Mouse (Mus musculus) liver, adult 2 months (tissue): ENCODE measurements at regions not wholly inside any gene's neighbourhood (a gene's known extent, or its start where the extent isn't known, plus 50 kb on each side); places are given as distances from the start of the nearest gene placed in this dataset.

Experiments used
- DNase-seq: peaks from one replicate; pipeline ENCODE4 v3.0.0-alpha.2; 2011; ENCODE audit warnings: low read depth, low spot score; ENCODE audit errors: extremely low read depth
- H3K27ac ChIP-seq: fragments of 200-500 bp; replicated peaks from 2 replicates; pipeline ENCODE4 v1.5.1; 2012; ENCODE audit warnings: low read depth, mild to moderate bottlenecking, control low read depth, inconsistent platforms, low read length; ENCODE audit not compliant: insufficient read depth
- H3K27me3 ChIP-seq: fragments of 200-500 bp; 2 replicates; pipeline ENCODE4 v1.6.1; 2012; ENCODE audit warnings: mild to moderate bottlenecking, moderate library complexity, low read length, inconsistent platforms; ENCODE audit not compliant: control insufficient read depth, insufficient read depth
- H3K36me3 ChIP-seq: fragments of 200-500 bp; 2 replicates; pipeline ENCODE4 v1.6.1; 2012; ENCODE audit warnings: low read length, inconsistent platforms; ENCODE audit not compliant: control insufficient read depth, insufficient read depth
- H3K4me1 ChIP-seq: fragments of 200-500 bp; 2 replicates; pipeline ENCODE4 v1.6.1; 2011; ENCODE audit warnings: low read length; ENCODE audit not compliant: control insufficient read depth, insufficient read depth
- H3K4me3 ChIP-seq: fragments of 200-500 bp; 2 replicates; pipeline ENCODE4 v1.5.1; 2011; ENCODE audit warnings: low read depth, mild to moderate bottlenecking, control low read depth, low read length, moderate library complexity; ENCODE audit not compliant: insufficient read depth
- H3K79me2 ChIP-seq: fragments of 200-500 bp; 2 replicates; pipeline ENCODE4 v1.6.1; 2012; ENCODE audit warnings: inconsistent platforms, mild to moderate bottlenecking, low read length, moderate library complexity; ENCODE audit not compliant: control insufficient read depth, insufficient read depth
- H3K9ac ChIP-seq: fragments of 200-500 bp; 2 replicates; pipeline ENCODE4 v1.6.1; 2012; ENCODE audit warnings: low read depth, mild to moderate bottlenecking, control low read depth, inconsistent platforms, low read length
- CTCF ChIP-seq: fragments of 200-500 bp; IDR thresholded peaks from 2 replicates; pipeline ENCODE4 v1.5.1; 2011; ENCODE audit warnings: low read depth, low read length, control low read depth
- POLR2A ChIP-seq: fragments of 200-500 bp; IDR thresholded peaks from 2 replicates; pipeline ENCODE4 v1.6.1; 2011; ENCODE audit warnings: low read length, control low read depth; ENCODE audit not compliant: insufficient read depth; ENCODE audit errors: extremely low read depth
- WGBS: fragments of 180-500 bp; shearing (Covaris S2); methylation state at CpG from one replicate; pipeline ENCODE4 v1.1.7; 2018; 5-methylcytosine and 5-hydroxymethylcytosine counted together

- Histone ChIP-seq H3K4me3 (no peak overlapping the region), H3K27me3 (no peaks in the 10 kb centered on the region), H3K36me3 (no peaks in the 10 kb centered on the region), H3K79me2 (no peaks in the 10 kb centered on the region), H3K27ac (no peak overlapping the region), H3K9ac (no peak overlapping the region), H3K4me1 (no peaks in the 10 kb centered on the region)
- TF ChIP-seq CTCF (no peak), POLR2A (no peak)
- DNase-seq: no peak
- WGBS: 64% methylated on average over 2 of the region's 2 CpGs
Measured at GRCm38 (mm10) chr16:15493236-15493635, 176.0 kb downstream of the Gm21897 start.
